Mouse (Mus musculus): ENCODE results near the gene Sox13. TPM values are rescaled to one million over a fixed set of nuclear protein-coding genes. Genes with fewer than 3 reads are reported as not detected.

The Sox13 gene
- polyA plus RNA-seq, 1 experiment from 2014 or later: 12.3 TPM

Other genes with a start within 250 kb of the Sox13 start
- not detected in 2 replicates for gene Golt1a, start 114.6 kb downstream of the Sox13 start, polyA plus RNA-seq (2014; fragmentation: Nextera tagmentation; extraction: Ambion mirVana)
- gene Kiss1, start 102.5 kb downstream of the Sox13 start, polyA plus RNA-seq (2014; fragmentation: Nextera tagmentation; extraction: Ambion mirVana): not detected in 2 replicates
- gene Ren1, start 73.9 kb downstream of the Sox13 start, polyA plus RNA-seq (2014; fragmentation: Nextera tagmentation; extraction: Ambion mirVana): not detected in 2 replicates
- 1.9 and 3.0 TPM in 2 replicates for gene Etnk2, start 60.8 kb downstream of the Sox13 start, polyA plus RNA-seq (2014; fragmentation: Nextera tagmentation; extraction: Ambion mirVana)
- 788 and 794 TPM in 2 replicates for gene Snrpe, start 185.9 kb upstream of the Sox13 start, polyA plus RNA-seq (2014; fragmentation: Nextera tagmentation; extraction: Ambion mirVana)
- not detected in 2 replicates for gene Zbed6, start 236.5 kb upstream of the Sox13 start, polyA plus RNA-seq (2014; fragmentation: Nextera tagmentation; extraction: Ambion mirVana)
- 6.8 and 6.9 TPM in 2 replicates for gene Gm38394, start 236.9 kb upstream of the Sox13 start, polyA plus RNA-seq (2014; fragmentation: Nextera tagmentation; extraction: Ambion mirVana)